Mouse (Mus musculus) limb, embryonic 12.5 days (tissue): ENCODE measurements around the gene Gm10273. TPM values are rescaled to one million over a fixed set of nuclear protein-coding genes. Genes with fewer than 3 reads are reported as not detected.
"Not testable (repeated sequence)": the region's sequence is repeated elsewhere in the genome, so short reads cannot be mapped to it uniquely, and the experiment has no call there.

Source experiments
- ATAC-seq: fragments of 200-750 bp; cut with Nextera tagmentation; 2 replicates; pipeline ENCODE4 v1.8.0; 2017; ENCODE audit warnings: low read depth, moderate TSS enrichment; ENCODE audit not compliant: insufficient number of reproducible peaks, insufficient read depth, low FRiP score, low TSS enrichment
- H3K27ac ChIP-seq: fragments of 300-500 bp; sonication (generic); 2 replicates; pipeline ENCODE4 v1.5.1; 2016; ENCODE audit warnings: mild to moderate bottlenecking, moderate library complexity
- H3K27me3 ChIP-seq: fragments of 300-500 bp; sonication (generic); 2 replicates; pipeline ENCODE4 v1.6.1; 2016; ENCODE audit warnings: mild to moderate bottlenecking, moderate library complexity
- H3K36me3 ChIP-seq: fragments of 300-500 bp; sonication (generic); 2 replicates; pipeline ENCODE4 v1.6.1; 2016; ENCODE audit warnings: mild to moderate bottlenecking, moderate library complexity
- H3K4me1 ChIP-seq: fragments of 300-500 bp; sonication (generic); replicated peaks from 2 replicates; pipeline ENCODE4 v1.6.1; 2016
- H3K4me2 ChIP-seq: fragments of 300-500 bp; sonication (generic); 2 replicates; pipeline ENCODE4 v1.6.1; 2016; ENCODE audit warnings: mild to moderate bottlenecking, moderate library complexity
- H3K4me3 ChIP-seq: fragments of 300-500 bp; sonication (generic); replicated peaks from 2 replicates; pipeline ENCODE4 v1.5.1; 2016; ENCODE audit warnings: mild to moderate bottlenecking
- H3K9ac ChIP-seq: fragments of 300-500 bp; sonication (generic); replicated peaks from 2 replicates; pipeline ENCODE4 v1.6.1; 2016; ENCODE audit warnings: mild to moderate bottlenecking, moderate library complexity
- H3K9me3 ChIP-seq: fragments of 300-500 bp; sonication (generic); 2 replicates; pipeline ENCODE4 v1.6.1; 2016; ENCODE audit warnings: mild to moderate bottlenecking, moderate library complexity
- WGBS: fragments of 180-500 bp; shearing (Covaris S2); methylation state at CpG from one replicate; pipeline ENCODE4 v1.1.7; 2016; 5-methylcytosine and 5-hydroxymethylcytosine counted together
- polyA plus RNA-seq: library from polyadenylated mRNA; unstranded; fragments of >200 nt; fragmentation: Nextera tagmentation; extraction: Ambion mirVana; gene quantifications from 2 replicates; pipeline ENCODE4 v1.2.1, GENCODE M21; 2016

The Gm10273 gene
- polyA plus RNA-seq, result not detected in 2 replicates

- not testable (repeated sequence) for H3K27ac ChIP-seq, H3K9ac ChIP-seq, H3K27me3 ChIP-seq, H3K36me3 ChIP-seq, ATAC-seq, H3K4me1 ChIP-seq, H3K4me2 ChIP-seq, H3K4me3 ChIP-seq, H3K9me3 ChIP-seq
- 88% methylated on average over 10 of the region's 25 CpGs for WGBS
Observed at GRCm38 (mm10) chr10:59395461-59395860, at the start of gene Gm10273. Gene Gm10273 (plus strand): TSS chr10:59395632.

- Histone ChIP-seq H3K9me3 (no peaks in the 10 kb centered on the region), H3K4me1 (no peaks in the 10 kb centered on the region), H3K27me3 (no peaks in the 10 kb centered on the region), H3K27ac (no peak overlapping the region), H3K4me3 (no peak overlapping the region), H3K9ac (no peak overlapping the region), H3K36me3 (peaks cover 86% of the 10 kb centered on the region), H3K4me2 (no peak overlapping the region)
- no peak; the same call in 1 of the 2 replicates for ATAC-seq
- WGBS, result 93% methylated on average over 2 of the region's 2 CpGs
Observed at GRCm38 (mm10) chr10:59346560-59346959, 48.9 kb upstream of the Gm10273 start.

GRCm38 (mm10) chr10:59348200-59348599 is 47.2 kb upstream of the Gm10273 start:
- Histone ChIP-seq H3K4me3 (no peak overlapping the region), H3K36me3 (peaks cover 88% of the 10 kb centered on the region), H3K9me3 (no peaks in the 10 kb centered on the region), H3K9ac (no peak overlapping the region), H3K27ac (no peak overlapping the region), H3K4me1 (no peaks in the 10 kb centered on the region), H3K4me2 (no peak overlapping the region), H3K27me3 (no peaks in the 10 kb centered on the region)
- no peak for ATAC-seq
- WGBS, result 94% methylated on average over 9 of the region's 9 CpGs

DNA sequence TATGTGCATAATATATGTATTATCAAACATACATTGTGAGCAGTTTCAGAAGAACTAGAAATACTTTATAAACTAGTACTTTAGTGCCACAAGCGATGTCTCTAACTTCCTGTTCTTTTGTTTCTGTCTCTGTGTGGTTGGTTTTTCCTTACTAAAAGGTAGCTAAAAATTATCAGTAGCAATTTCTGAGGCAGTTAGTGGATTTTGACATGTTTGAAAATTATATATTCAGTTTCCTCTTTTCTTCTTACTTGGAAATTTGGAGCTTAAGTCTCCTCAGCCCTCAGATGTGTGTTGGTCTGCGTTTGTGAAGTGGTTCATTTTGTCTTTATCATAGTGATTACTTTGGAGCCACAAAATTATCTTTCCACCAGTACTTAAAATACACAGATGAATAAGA is 45.9 kb upstream of the Gm10273 start:
- H3K4me2 ChIP-seq, result no peak overlapping the region
- H3K27ac ChIP-seq, result no peak overlapping the region
- no peak for ATAC-seq
- H3K9me3 ChIP-seq, result no peaks in the 10 kb centered on the region
- H3K9ac ChIP-seq, result no peak overlapping the region
- no peaks in the 10 kb centered on the region for H3K27me3 ChIP-seq
- H3K36me3 ChIP-seq, result peaks cover 89% of the 10 kb centered on the region
- 98% methylated on average over 2 of the region's 2 CpGs for WGBS
- no peaks in the 10 kb centered on the region for H3K4me1 ChIP-seq
- H3K4me3 ChIP-seq, result no peak overlapping the region

DNA sequence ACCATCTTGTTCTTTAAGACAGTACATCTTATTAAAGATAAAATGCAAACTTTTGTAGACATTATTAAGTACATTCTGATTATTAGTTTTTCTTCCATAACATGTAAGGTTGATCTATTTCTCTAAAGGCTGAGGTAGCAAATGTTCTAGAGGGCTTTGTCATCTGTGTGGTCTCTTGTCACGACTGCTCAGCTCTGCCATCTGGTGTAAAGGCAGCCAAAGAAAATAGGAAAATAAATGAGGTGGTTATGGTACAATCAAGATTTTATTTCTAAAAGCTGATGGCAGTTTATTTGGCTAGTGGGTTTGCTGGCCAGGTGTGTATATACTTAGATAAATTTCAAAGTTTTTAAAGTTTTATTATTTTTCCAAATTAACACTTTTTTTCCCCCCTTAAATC is 42.4 kb upstream of the Gm10273 start:
- peaks cover 84% of the 10 kb centered on the region for H3K36me3 ChIP-seq
- no peak overlapping the region for H3K9ac ChIP-seq
- no peaks in the 10 kb centered on the region for H3K4me1 ChIP-seq
- no peak overlapping the region for H3K27ac ChIP-seq
- H3K4me2 ChIP-seq, result no peak overlapping the region
- WGBS, result 46% methylated on average over 1 of the region's 1 CpGs
- H3K27me3 ChIP-seq, result no peaks in the 10 kb centered on the region
- no peak for ATAC-seq
- H3K9me3 ChIP-seq, result no peaks in the 10 kb centered on the region
- H3K4me3 ChIP-seq, result no peak overlapping the region

GRCm38 (mm10) chr10:59354120-59354519 is 41.3 kb upstream of the Gm10273 start:
- Histone ChIP-seq H3K4me2 (no peak overlapping the region), H3K4me3 (no peak overlapping the region), H3K4me1 (no peaks in the 10 kb centered on the region), H3K27ac (no peak overlapping the region), H3K9me3 (no peaks in the 10 kb centered on the region), H3K9ac (no peak overlapping the region), H3K27me3 (no peaks in the 10 kb centered on the region), H3K36me3 (peaks cover 80% of the 10 kb centered on the region)
- WGBS, result 92% methylated on average over 12 of the region's 12 CpGs
- no peak for ATAC-seq

- Histone ChIP-seq H3K9me3 (no peaks in the 10 kb centered on the region), H3K4me3 (no peak overlapping the region), H3K4me2 (no peak overlapping the region), H3K4me1 (no peaks in the 10 kb centered on the region), H3K27me3 (no peaks in the 10 kb centered on the region), H3K27ac (no peak overlapping the region), H3K36me3 (peaks cover 81% of the 10 kb centered on the region), H3K9ac (no peak overlapping the region)
- 71% methylated on average over 8 of the region's 8 CpGs for WGBS
- no peak for ATAC-seq
Observed at GRCm38 (mm10) chr10:59355020-59355419, 40.4 kb upstream of the Gm10273 start.

DNA sequence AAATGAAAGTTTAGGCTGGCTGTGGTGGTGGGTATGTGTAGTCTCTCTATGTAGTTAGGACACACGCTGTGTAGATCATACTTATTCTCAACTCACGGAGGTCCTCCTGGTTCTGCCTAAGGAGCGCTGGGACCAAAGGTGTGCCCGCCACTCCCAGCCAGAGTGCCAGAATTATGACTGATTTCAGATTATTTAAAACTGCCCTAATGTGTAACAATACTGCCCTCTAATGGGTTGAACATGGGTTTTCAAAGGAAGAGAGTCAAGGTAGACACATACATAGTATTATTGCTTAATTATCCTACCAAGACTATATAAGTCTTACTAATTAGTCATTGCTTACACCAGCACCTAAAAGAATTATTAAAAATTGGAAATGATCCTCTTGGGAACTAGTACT is 36.7 kb upstream of the Gm10273 start:
- Histone ChIP-seq H3K4me1 (no peaks in the 10 kb centered on the region), H3K9me3 (no peaks in the 10 kb centered on the region), H3K27me3 (no peaks in the 10 kb centered on the region), H3K4me3 (no peak overlapping the region), H3K4me2 (no peak overlapping the region), H3K36me3 (peaks cover 83% of the 10 kb centered on the region), H3K27ac (no peak overlapping the region), H3K9ac (no peak overlapping the region)
- WGBS, result 92% methylated on average over 4 of the region's 4 CpGs
- no peak for ATAC-seq

GRCm38 (mm10) chr10:59363208-59363607 is 32.2 kb upstream of the Gm10273 start:
- Histone ChIP-seq H3K36me3 (peaks cover 93% of the 10 kb centered on the region), H3K27me3 (no peaks in the 10 kb centered on the region), H3K4me1 (no peaks in the 10 kb centered on the region), H3K4me3 (no peak overlapping the region), H3K27ac (no peak overlapping the region), H3K4me2 (no peak overlapping the region), H3K9me3 (no peaks in the 10 kb centered on the region), H3K9ac (no peak overlapping the region)
- no peak for ATAC-seq
- WGBS, result 81% methylated on average over 2 of the region's 2 CpGs

DNA sequence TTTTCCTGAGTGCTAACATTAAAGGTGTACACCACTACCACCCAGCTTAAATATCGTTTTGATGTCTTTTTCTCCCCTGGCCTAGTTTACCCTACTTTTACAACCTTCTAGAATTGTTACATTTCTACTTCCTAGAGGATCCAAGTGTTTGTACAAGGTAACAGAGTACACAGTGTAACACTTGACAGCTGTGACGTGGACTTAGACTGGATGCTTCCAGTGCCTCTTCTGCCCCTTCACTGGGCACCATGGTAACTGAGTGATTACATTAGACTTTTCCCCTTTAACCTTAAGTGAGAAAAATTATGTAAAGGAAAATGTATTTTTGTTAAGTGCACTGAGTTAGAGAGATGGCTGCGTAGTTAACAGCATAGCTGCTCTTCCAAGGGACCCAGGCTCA is 30.9 kb upstream of the Gm10273 start:
- H3K9ac ChIP-seq, result no peak overlapping the region
- no peaks in the 10 kb centered on the region for H3K27me3 ChIP-seq
- WGBS, result 91% methylated on average over 3 of the region's 3 CpGs
- ATAC-seq, result no peak
- no peak overlapping the region for H3K27ac ChIP-seq
- H3K4me2 ChIP-seq, result no peak overlapping the region
- peaks cover 98% of the 10 kb centered on the region for H3K36me3 ChIP-seq
- no peak overlapping the region for H3K4me3 ChIP-seq
- H3K9me3 ChIP-seq, result no peaks in the 10 kb centered on the region
- H3K4me1 ChIP-seq, result no peaks in the 10 kb centered on the region

DNA sequence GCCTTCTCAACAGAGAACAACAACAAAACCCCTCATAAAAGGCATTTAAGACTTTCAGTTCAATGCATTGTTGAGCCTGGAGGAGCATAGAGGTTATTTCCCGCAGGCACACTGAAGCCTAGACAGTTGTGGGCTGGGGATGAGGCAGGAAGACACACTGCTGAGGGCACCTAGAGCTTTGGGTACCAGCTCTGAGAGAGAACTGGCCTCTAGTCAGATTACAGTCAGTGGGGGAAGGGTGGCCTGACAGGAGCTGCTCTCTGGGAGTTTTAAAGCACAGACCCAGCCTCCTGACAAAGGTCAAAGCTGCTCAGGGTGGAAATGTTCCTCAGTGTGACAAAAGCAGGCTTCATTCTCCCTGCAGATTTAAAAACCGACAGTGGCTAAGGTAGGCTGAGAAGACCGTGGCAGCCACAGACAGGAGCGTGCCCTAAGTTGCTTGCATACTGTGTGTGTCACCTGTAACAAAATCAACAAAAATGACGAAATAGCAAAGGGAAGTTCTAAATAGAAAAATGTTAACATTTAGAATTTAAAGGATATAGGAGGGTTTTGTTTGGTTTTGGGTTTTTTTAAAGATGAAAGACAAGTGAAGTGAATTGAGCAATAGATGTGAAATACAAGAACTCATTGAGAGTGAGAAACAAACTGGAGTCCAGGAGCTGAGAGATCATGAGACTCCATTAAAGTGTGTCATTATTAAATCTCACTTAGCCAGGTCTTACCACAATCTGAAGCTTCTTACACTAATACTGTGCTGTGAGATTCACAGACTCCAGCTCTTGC is 29.4 kb upstream of the Gm10273 start:
- H3K9me3 ChIP-seq, result no peaks in the 10 kb centered on the region
- no peak overlapping the region for H3K9ac ChIP-seq
- no peaks in the 10 kb centered on the region for H3K27me3 ChIP-seq
- no peak overlapping the region for H3K4me3 ChIP-seq
- H3K36me3 ChIP-seq, result peaks cover 98% of the 10 kb centered on the region
- H3K4me2 ChIP-seq, result no peak overlapping the region
- no peaks in the 10 kb centered on the region for H3K4me1 ChIP-seq
- no peak overlapping the region for H3K27ac ChIP-seq
- no peak for ATAC-seq
- WGBS, result 91% methylated on average over 5 of the region's 5 CpGs

- H3K9me3 ChIP-seq, result no peaks in the 10 kb centered on the region
- WGBS, result 98% methylated on average over 4 of the region's 4 CpGs
- ATAC-seq, result no peak
Observed at GRCm38 (mm10) chr10:59366746-59367145, 28.7 kb upstream of the Gm10273 start.

More at GRCm38 (mm10) chr10:59366746-59367145, 28.7 kb upstream of the Gm10273 start:
- no peak overlapping the region for H3K4me3 ChIP-seq
- no peak overlapping the region for H3K4me2 ChIP-seq
- H3K27me3 ChIP-seq, result no peaks in the 10 kb centered on the region
- H3K27ac ChIP-seq, result no peak overlapping the region
- peaks cover 98% of the 10 kb centered on the region for H3K36me3 ChIP-seq
- no peaks in the 10 kb centered on the region for H3K4me1 ChIP-seq
- no peak overlapping the region for H3K9ac ChIP-seq
